Mouse (Mus musculus) limb, embryonic 12.5 days (tissue): ENCODE measurements around the gene Fgd4. TPM values are rescaled to one million over a fixed set of nuclear protein-coding genes. Genes with fewer than 3 reads are reported as not detected.

ENCODE experiments used
- ATAC-seq: fragments of 200-750 bp; cut with Nextera tagmentation; 2 replicates; pipeline ENCODE4 v1.8.0; 2017; ENCODE audit warnings: low read depth, moderate TSS enrichment; ENCODE audit not compliant: insufficient number of reproducible peaks, insufficient read depth, low FRiP score, low TSS enrichment
- H3K27ac ChIP-seq: fragments of 300-500 bp; sonication (generic); 2 replicates; pipeline ENCODE4 v1.5.1; 2016; ENCODE audit warnings: mild to moderate bottlenecking, moderate library complexity
- H3K27me3 ChIP-seq: fragments of 300-500 bp; sonication (generic); 2 replicates; pipeline ENCODE4 v1.6.1; 2016; ENCODE audit warnings: mild to moderate bottlenecking, moderate library complexity
- H3K36me3 ChIP-seq: fragments of 300-500 bp; sonication (generic); 2 replicates; pipeline ENCODE4 v1.6.1; 2016; ENCODE audit warnings: mild to moderate bottlenecking, moderate library complexity
- H3K4me1 ChIP-seq: fragments of 300-500 bp; sonication (generic); replicated peaks from 2 replicates; pipeline ENCODE4 v1.6.1; 2016
- H3K4me2 ChIP-seq: fragments of 300-500 bp; sonication (generic); 2 replicates; pipeline ENCODE4 v1.6.1; 2016; ENCODE audit warnings: mild to moderate bottlenecking, moderate library complexity
- H3K4me3 ChIP-seq: fragments of 300-500 bp; sonication (generic); replicated peaks from 2 replicates; pipeline ENCODE4 v1.5.1; 2016; ENCODE audit warnings: mild to moderate bottlenecking
- H3K9ac ChIP-seq: fragments of 300-500 bp; sonication (generic); replicated peaks from 2 replicates; pipeline ENCODE4 v1.6.1; 2016; ENCODE audit warnings: mild to moderate bottlenecking, moderate library complexity
- H3K9me3 ChIP-seq: fragments of 300-500 bp; sonication (generic); 2 replicates; pipeline ENCODE4 v1.6.1; 2016; ENCODE audit warnings: mild to moderate bottlenecking, moderate library complexity
- WGBS: fragments of 180-500 bp; shearing (Covaris S2); methylation state at CpG from one replicate; pipeline ENCODE4 v1.1.7; 2016; 5-methylcytosine and 5-hydroxymethylcytosine counted together
- polyA plus RNA-seq: library from polyadenylated mRNA; unstranded; fragments of >200 nt; fragmentation: Nextera tagmentation; extraction: Ambion mirVana; gene quantifications from 2 replicates; pipeline ENCODE4 v1.2.1, GENCODE M21; 2016

Fgd4 gene
- polyA plus RNA-seq, 1 experiment from 2014 or later = 12.4 TPM

DNA sequence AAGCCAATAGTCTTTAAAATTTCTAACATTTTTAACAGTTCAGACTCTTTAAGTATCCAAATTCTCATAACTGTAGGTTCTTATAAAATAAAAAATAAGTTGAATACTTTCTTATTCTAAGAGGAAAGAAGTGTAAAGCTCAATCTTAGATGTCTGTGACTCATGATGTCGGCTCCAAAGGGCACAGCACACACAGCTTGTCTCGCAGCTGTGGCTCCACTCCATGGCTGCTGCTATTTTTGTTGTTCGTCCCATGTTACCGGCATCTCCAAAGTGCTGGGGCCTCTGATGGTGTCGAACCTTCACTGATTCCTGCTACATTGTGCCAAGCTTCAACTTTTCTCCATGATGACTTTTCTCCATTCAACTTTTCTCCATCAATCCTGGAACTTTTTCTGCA is 34.1 kb downstream of the Fgd4 start:
- Histone ChIP-seq H3K9me3 (no peaks in the 10 kb centered on the region), H3K4me3 (no peak overlapping the region), H3K9ac (no peak overlapping the region), H3K36me3 (no peaks in the 10 kb centered on the region), H3K27ac (no peak overlapping the region), H3K27me3 (no peaks in the 10 kb centered on the region), H3K4me2 (no peak overlapping the region), H3K4me1 (peaks cover 3% of the 10 kb centered on the region)
- WGBS = 87% methylated on average over 5 of the region's 5 CpGs
- ATAC-seq = no peak

GRCm38 (mm10) chr16:16565786-16566185 is 34.6 kb downstream of the Fgd4 start:
- H3K9ac ChIP-seq = no peak overlapping the region
- no peak for ATAC-seq
- H3K4me3 ChIP-seq = no peak overlapping the region
- no peak overlapping the region for H3K27ac ChIP-seq
- H3K27me3 ChIP-seq = no peaks in the 10 kb centered on the region
- H3K9me3 ChIP-seq = no peaks in the 10 kb centered on the region
- H3K4me1 ChIP-seq = no peaks in the 10 kb centered on the region
- no peak overlapping the region for H3K4me2 ChIP-seq
- H3K36me3 ChIP-seq = no peaks in the 10 kb centered on the region

DNA sequence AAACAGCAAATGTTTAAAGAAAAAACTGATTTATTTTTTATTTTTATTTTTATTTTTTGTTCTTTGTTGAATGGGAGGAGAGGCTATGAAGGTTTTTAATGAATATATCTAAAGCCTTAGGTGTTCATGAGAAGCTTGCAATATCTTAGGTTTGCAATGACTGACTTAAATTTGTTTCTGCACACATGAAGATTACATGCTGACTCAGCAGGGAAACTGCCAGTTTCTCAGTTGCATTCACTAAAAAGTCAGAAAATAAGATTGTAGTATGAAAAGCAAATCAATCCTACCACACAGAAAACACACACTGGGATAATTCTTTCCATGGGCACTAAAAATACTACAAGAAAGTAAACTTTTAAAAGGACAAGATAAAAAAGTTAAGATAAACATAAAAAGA is 39.6 kb downstream of the Fgd4 start:
- Histone ChIP-seq H3K4me3 (no peak overlapping the region), H3K27me3 (no peaks in the 10 kb centered on the region), H3K36me3 (no peaks in the 10 kb centered on the region), H3K4me1 (peaks cover 8% of the 10 kb centered on the region), H3K4me2 (no peak overlapping the region), H3K27ac (peak overlapping the region; percentile 45; the same call in 1 of the 2 replicates), H3K9me3 (no peaks in the 10 kb centered on the region), H3K9ac (no peak overlapping the region)
- no peak for ATAC-seq

GRCm38 (mm10) chr16:16559878-16560531 is 40.3 kb downstream of the Fgd4 start:
- no peak overlapping the region for H3K9ac ChIP-seq
- H3K9me3 ChIP-seq = no peaks in the 10 kb centered on the region
- no peaks in the 10 kb centered on the region for H3K27me3 ChIP-seq
- 9% methylated on average over 9 of the region's 9 CpGs for WGBS
- H3K27ac ChIP-seq = peak overlapping the region; percentile 84
- H3K4me1 ChIP-seq = peaks cover 8% of the 10 kb centered on the region
- H3K4me3 ChIP-seq = peak overlapping the region; percentile 39
- ATAC-seq = peak; percentile 100
- no peaks in the 10 kb centered on the region for H3K36me3 ChIP-seq
- H3K4me2 ChIP-seq = peak overlapping the region; percentile 51

DNA sequence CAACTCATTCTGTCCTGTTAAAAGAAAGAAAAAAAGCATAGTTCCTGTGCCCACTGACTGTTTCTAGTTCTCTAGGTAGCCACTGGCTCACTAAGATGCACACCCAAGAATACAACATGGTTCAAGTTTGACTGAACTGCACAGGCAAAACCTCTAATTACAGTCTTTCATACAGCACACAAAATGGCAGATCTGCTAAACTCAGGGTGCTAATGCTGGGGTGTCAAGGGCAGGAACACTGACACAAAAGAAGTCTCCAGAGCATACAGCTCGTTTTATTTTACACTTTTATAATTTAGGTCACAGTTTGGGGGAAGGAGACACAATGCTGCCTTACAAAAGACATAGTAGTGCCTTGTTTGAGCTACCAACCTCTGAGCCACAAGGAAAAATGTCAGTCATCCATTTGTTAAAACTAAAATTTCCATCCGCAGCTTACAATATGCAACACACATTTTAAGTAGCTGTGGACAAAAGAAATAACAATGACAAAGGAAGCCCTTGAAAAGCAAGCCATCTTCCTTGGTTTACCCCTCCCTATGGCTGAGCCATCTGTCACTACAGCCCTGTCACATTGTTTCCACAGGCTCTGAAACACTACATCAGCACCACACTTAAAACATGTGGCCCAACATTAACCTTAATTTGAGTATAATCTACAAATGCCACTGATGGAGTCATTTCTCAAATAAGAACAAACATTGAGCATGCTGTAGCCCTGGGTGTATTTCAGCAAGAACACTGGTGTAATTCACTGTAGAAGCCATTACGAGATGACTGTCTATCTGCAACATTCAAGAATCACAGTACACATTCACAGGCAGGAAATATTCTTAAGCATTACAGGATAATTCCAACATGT is 41.1 kb downstream of the Fgd4 start:
- Histone ChIP-seq H3K9ac (no peak overlapping the region), H3K27ac (peak overlapping the region; percentile 84), H3K4me2 (peak overlapping the region; percentile 51), H3K36me3 (no peaks in the 10 kb centered on the region), H3K9me3 (no peaks in the 10 kb centered on the region), H3K4me3 (peak overlapping the region; percentile 39), H3K4me1 (peaks cover 9% of the 10 kb centered on the region), H3K27me3 (no peaks in the 10 kb centered on the region)
- WGBS = 50% methylated on average over 3 of the region's 3 CpGs
- no peak for ATAC-seq

GRCm38 (mm10) chr16:16557738-16558137 is 42.6 kb downstream of the Fgd4 start:
- H3K9me3 ChIP-seq = no peaks in the 10 kb centered on the region
- H3K27me3 ChIP-seq = no peaks in the 10 kb centered on the region
- no peak overlapping the region for H3K27ac ChIP-seq
- ATAC-seq = no peak
- WGBS = 81% methylated on average over 4 of the region's 4 CpGs
- H3K4me1 ChIP-seq = peaks cover 14% of the 10 kb centered on the region
- H3K4me3 ChIP-seq = no peak overlapping the region
- peak overlapping the region; percentile 40; the same call in 1 of the 2 replicates for H3K4me2 ChIP-seq
- no peaks in the 10 kb centered on the region for H3K36me3 ChIP-seq
- H3K9ac ChIP-seq = no peak overlapping the region

DNA sequence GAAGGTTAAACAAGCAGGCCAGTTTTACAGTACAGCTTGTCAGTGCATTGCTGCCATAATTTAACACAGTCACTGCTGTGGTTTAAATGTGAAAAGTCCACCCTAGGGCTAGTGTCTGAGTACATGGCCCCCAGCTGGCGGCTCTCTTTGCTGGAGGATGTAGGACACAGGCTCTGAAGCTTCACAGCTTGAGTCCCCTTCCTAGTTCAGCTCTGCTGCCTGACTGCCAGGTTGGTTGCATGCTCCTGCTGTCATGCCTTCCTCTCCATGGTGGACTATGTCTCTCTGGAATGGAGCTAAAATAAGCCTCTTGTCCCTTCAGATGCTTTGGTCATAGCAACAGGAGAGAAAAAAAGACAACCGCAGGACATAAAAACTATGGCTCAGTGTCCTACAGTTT is 46.3 kb downstream of the Fgd4 start:
- Histone ChIP-seq H3K36me3 (no peaks in the 10 kb centered on the region), H3K9ac (no peak overlapping the region), H3K27me3 (no peaks in the 10 kb centered on the region), H3K4me3 (no peak overlapping the region), H3K27ac (no peak overlapping the region), H3K9me3 (no peaks in the 10 kb centered on the region), H3K4me1 (peaks cover 9% of the 10 kb centered on the region), H3K4me2 (no peak overlapping the region)
- no peak for ATAC-seq
- 76% methylated on average over 2 of the region's 2 CpGs for WGBS

- H3K4me3 ChIP-seq = no peak overlapping the region
- 72% methylated on average over 2 of the region's 2 CpGs for WGBS
- H3K9ac ChIP-seq = no peak overlapping the region
- no peak overlapping the region for H3K4me2 ChIP-seq
- H3K36me3 ChIP-seq = no peaks in the 10 kb centered on the region
- no peaks in the 10 kb centered on the region for H3K9me3 ChIP-seq
- ATAC-seq = no peak
- peaks cover 6% of the 10 kb centered on the region; the same call in 1 of the 2 replicates for H3K4me1 ChIP-seq
- H3K27me3 ChIP-seq = no peaks in the 10 kb centered on the region
- no peak overlapping the region for H3K27ac ChIP-seq
These were observed 48.2 kb downstream of the Fgd4 start for GRCm38 (mm10) chr16:16552197-16552596.

DNA sequence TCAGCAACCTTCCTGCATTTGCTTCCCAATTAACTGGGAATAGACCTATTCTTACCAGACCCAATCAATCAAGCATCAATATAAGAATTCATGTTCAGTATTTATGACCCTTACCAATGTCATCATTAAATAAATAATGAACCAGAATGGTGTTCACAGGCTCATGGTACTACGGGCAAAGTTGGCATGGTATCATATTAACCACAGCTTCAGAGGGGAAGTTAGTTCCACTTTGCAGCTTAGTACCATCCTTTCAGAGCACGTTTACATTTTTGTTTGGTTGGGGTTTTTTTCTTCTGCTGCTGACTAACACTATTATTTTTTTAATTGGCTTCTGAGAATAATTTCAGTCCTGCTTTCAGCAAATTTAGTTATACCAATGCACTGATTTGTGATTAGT is 51.2 kb downstream of the Fgd4 start:
- no peak for ATAC-seq
- Histone ChIP-seq H3K9ac (no peak overlapping the region), H3K4me1 (peaks cover 3% of the 10 kb centered on the region; the same call in 1 of the 2 replicates), H3K27me3 (no peaks in the 10 kb centered on the region), H3K36me3 (no peaks in the 10 kb centered on the region), H3K4me3 (no peak overlapping the region), H3K4me2 (no peak overlapping the region), H3K9me3 (no peaks in the 10 kb centered on the region), H3K27ac (no peak overlapping the region)
- 74% methylated on average over 2 of the region's 2 CpGs for WGBS

GRCm38 (mm10) chr16:16546657-16547056 is 53.7 kb downstream of the Fgd4 start:
- WGBS = 53% methylated on average over 1 of the region's 1 CpGs
- Histone ChIP-seq H3K36me3 (no peaks in the 10 kb centered on the region), H3K27me3 (no peaks in the 10 kb centered on the region), H3K9ac (no peak overlapping the region), H3K4me1 (no peaks in the 10 kb centered on the region), H3K27ac (no peak overlapping the region), H3K9me3 (no peaks in the 10 kb centered on the region), H3K4me2 (no peak overlapping the region), H3K4me3 (no peak overlapping the region)
- ATAC-seq = no peak

- peak; percentile 42; the same call in 1 of the 2 replicates for ATAC-seq
- WGBS = 55% methylated on average over 3 of the region's 3 CpGs
- Histone ChIP-seq H3K4me1 (no peaks in the 10 kb centered on the region), H3K27me3 (no peaks in the 10 kb centered on the region), H3K4me3 (no peak overlapping the region), H3K9ac (no peak overlapping the region), H3K9me3 (no peaks in the 10 kb centered on the region), H3K4me2 (no peak overlapping the region), H3K27ac (no peak overlapping the region), H3K36me3 (no peaks in the 10 kb centered on the region)
These were observed 57.4 kb downstream of the Fgd4 start for GRCm38 (mm10) chr16:16542956-16543441.
